ENCODE assay signal across 8 mouse cellular contexts in genomic region chr10:63476167-63476647, GRCm38 (mm10). TPM values are rescaled to one million over a fixed set of nuclear protein-coding genes. Genes with fewer than 3 reads are reported as not detected.
DNase-seq lines count a peak whose midpoint lies in the region; ATAC-seq and TF ChIP-seq lines count a peak whose summit lies in the region.

No protein-coding gene starts in this region.

- WGBS in forebrain, postnatal 0 days, result 71% methylated on average over 10 of the region's 10 CpGs
- WGBS in forebrain, embryonic 13.5 days, result 83% methylated on average over 10 of the region's 10 CpGs

- no peak for ATAC-seq in forebrain, postnatal 0 days
- no peak for ATAC-seq in forebrain, embryonic 13.5 days
- peak; percentile 83 for ATAC-seq in common myeloid progenitor, adult 5-6 weeks (replicated peaks; ENCODE audit: low read depth, poor library complexity, severe bottlenecking)

- H3K9me3 ChIP-seq in forebrain, postnatal 0 days (ENCODE audit: low read length), result no peaks in the 10 kb centered on the region
- no peaks in the 10 kb centered on the region for H3K9me3 ChIP-seq in forebrain, embryonic 13.5 days (replicated peaks)

- intact Hi-C loops in heart, postnatal 36 days (cut with DNase I), result loop anchor here (2.0 kb wide), 1 partner anchor 47 kb away; no protein-coding TSS in a partner anchor

- no peak for TF ChIP-seq CTCF in forebrain, postnatal 0 days (IDR thresholded peaks at IDR 0.05; ENCODE audit: low read depth)

- H3K4me3 ChIP-seq in forebrain, postnatal 0 days (ENCODE audit: low read depth, low read length), result no peak overlapping the region
- H3K4me3 ChIP-seq in forebrain, embryonic 13.5 days, result no peak overlapping the region

- DNase-seq in forebrain, postnatal 0 days, result peak; percentile 11
- peak; percentile 51 to 67 for DNase-seq in heart, postnatal 36 days
- peak; percentile 76 for DNase-seq in lung, postnatal 10 days
- no peak for DNase-seq in cerebellum, adult 11-12 months
- no peak for DNase-seq in spleen, postnatal 14 days (ENCODE audit: low spot score in 2 of 2)
- no peak for DNase-seq in spleen, adult 18-20 months

- no peaks in the 10 kb centered on the region for H3K27me3 ChIP-seq in forebrain, postnatal 0 days (ENCODE audit: insufficient read depth, low read length)
- H3K27me3 ChIP-seq in forebrain, embryonic 13.5 days, result no peaks in the 10 kb centered on the region

- no peak overlapping the region for H3K27ac ChIP-seq in forebrain, postnatal 0 days (ENCODE audit: low read depth, low read length)
- no peak overlapping the region for H3K27ac ChIP-seq in forebrain, embryonic 13.5 days

- no peaks in the 10 kb centered on the region for H3K36me3 ChIP-seq in forebrain, postnatal 0 days (ENCODE audit: insufficient read depth)
- no peaks in the 10 kb centered on the region for H3K36me3 ChIP-seq in forebrain, embryonic 13.5 days (ENCODE audit: poor library complexity, severe bottlenecking)

- H3K4me1 ChIP-seq in forebrain, postnatal 0 days (ENCODE audit: insufficient read depth), result no peaks in the 10 kb centered on the region
- no peaks in the 10 kb centered on the region for H3K4me1 ChIP-seq in forebrain, embryonic 13.5 days

- no peak overlapping the region for H3K4me2 ChIP-seq in forebrain, postnatal 0 days (ENCODE audit: low read depth)
- no peak overlapping the region for H3K4me2 ChIP-seq in forebrain, embryonic 13.5 days

- H3K9ac ChIP-seq in forebrain, postnatal 0 days, result no peak overlapping the region
- no peak overlapping the region for H3K9ac ChIP-seq in forebrain, embryonic 13.5 days

RNA-seq across cellular contexts. Expression of gene Ctnna3, which starts 46.3 kb away (rescaled TPM):
- 0.52 and 0.62 TPM in 2 replicates for total RNA-seq in forebrain, postnatal 0 days (2014; rRNA removed)
- polyA plus RNA-seq in forebrain, postnatal 0 days (2015; fragmentation: Nextera tagmentation; extraction: Ambion mirVana), result 0.33 and 0.51 TPM in 2 replicates
- 0.26 and 0.40 TPM in 2 replicates for polyA plus RNA-seq in forebrain, embryonic 13.5 days (2015; fragmentation: Nextera tagmentation; extraction: Ambion mirVana)
- not detected in 2 replicates for total RNA-seq in common myeloid progenitor, adult 5-6 weeks (2017)
- total RNA-seq in heart, postnatal 36 days (2021), result 10 to 100 TPM; 52.9 to 58.5 TPM

RNA-seq across cellular contexts. Expression of gene Gm7075, which starts 54.6 kb away (rescaled TPM):
- total RNA-seq in forebrain, postnatal 0 days (2014; rRNA removed), result not detected in 2 replicates
- not detected in 2 replicates for polyA plus RNA-seq in forebrain, postnatal 0 days (2015; fragmentation: Nextera tagmentation; extraction: Ambion mirVana)
- not detected in 2 replicates for polyA plus RNA-seq in forebrain, embryonic 13.5 days (2015; fragmentation: Nextera tagmentation; extraction: Ambion mirVana)
- total RNA-seq in common myeloid progenitor, adult 5-6 weeks (2017), result not detected in 2 replicates
- total RNA-seq in heart, postnatal 36 days (2021), result not detected

Comparison
In these comparisons a context has a peak if more than half of its experiments do, and no peak if none do; other contexts are left out.
1. DNase-seq: peak in forebrain, postnatal 0 days (single experiment), heart, postnatal 36 days (2 of 2) and lung, postnatal 10 days (single experiment); none in cerebellum, adult 11-12 months (single experiment), spleen, postnatal 14 days (0 of 2) and spleen, adult 18-20 months (0 of 2).
2. RNA of gene Ctnna3, which starts 46.3 kb away (total RNA-seq): 52.9 to 58.5 TPM in heart, postnatal 36 days; 0.52 to 0.62 TPM in forebrain, postnatal 0 days and not detected in common myeloid progenitor, adult 5-6 weeks; every median in the first group is over 10 times any median in the second.